Mouse (Mus musculus): ENCODE results near the gene Ptpa. TPM values are rescaled to one million over a fixed set of nuclear protein-coding genes. Genes with fewer than 3 reads are reported as not detected.

Ptpa gene
- 142 and 147 TPM in 2 replicates for polyA plus RNA-seq (2015; fragmentation: Nextera tagmentation; extraction: Ambion mirVana)

DNA sequence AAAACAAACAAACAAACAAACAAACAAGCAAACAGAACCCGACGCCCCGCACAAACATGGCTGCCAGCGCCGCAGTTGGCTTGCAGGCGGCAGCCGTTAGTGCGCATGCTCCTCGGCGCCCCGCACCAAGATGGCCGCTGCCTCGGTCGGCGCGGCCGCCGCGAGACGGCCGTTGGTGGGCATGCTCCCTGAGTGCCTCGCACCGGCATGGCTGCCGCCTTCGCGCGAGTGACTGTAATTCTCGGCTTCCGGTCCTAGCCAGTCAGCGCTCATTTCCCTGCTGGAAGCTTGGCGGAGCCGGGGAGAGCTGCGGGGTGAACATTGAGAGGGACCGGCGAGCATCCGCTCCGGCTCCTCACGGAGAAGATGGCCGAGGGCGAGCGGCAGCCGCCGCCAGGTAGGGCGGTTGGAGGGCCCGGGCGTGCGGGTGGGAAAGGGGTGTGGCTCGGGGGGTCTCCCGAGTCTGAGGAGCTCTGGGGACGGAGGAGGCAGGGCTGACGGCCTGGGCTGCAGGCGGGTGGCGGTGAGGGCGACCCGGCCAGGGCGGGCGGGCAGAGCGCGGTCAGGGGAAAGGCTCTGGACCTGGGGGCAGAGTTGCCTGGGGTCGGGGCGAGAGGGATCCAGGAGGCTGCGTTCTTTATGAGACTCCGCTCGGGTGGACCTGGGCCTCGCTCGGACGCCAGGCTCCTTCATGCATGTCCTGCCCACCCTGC is at the start of gene Ptpa:
Ptpa (plus strand) TSS at position 104 of the 713 bp plus-strand sequence.
- under 1% methylated on average over 65 of the region's 67 CpGs for WGBS (ENCODE audit: insufficient replicate concordance)
- Histone ChIP-seq H3K4me3 (replicated peaks) (peak within 1 kb of the TSS; percentile 100), H3K4me1 (replicated peaks) (peaks cover 62% of the 10 kb centered on the region), H3K4me2 (peak within 1 kb of the TSS; percentile 85), H3K9me3 (replicated peaks) (no peaks in the 10 kb centered on the region), H3K27me3 (no peaks in the 10 kb centered on the region), H3K9ac (peak within 1 kb of the TSS; percentile 100), H3K27ac (peak within 1 kb of the TSS; percentile 96), H3K36me3 (peaks cover 30% of the 10 kb centered on the region)
- ATAC-seq (ENCODE audit: low read depth) (peak; percentile 68), DNase-seq (peak; percentile 84)

DNA sequence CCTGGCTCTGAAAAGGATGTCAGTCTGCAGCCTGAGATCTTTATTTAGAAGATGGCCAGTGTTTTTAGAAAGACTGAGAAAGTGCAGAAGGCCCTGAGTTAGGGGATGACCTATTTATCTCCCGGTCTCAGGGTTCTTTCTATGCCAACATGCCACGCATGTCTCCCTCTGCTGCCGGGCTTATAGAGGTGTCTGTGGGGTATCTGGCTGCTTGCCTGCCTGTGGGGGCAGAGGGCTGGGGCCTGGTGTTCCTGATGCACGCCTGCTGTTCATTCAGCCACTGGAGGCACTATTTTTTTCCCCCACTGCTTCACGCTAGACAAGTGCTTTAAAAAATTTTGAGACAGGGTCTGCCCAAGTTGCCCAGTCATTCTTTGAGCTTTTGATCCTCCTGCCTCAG is 49.6 kb upstream of the Ptpa start:
- 68% methylated on average over 5 of the region's 5 CpGs for WGBS (ENCODE audit: insufficient replicate concordance)
- Histone ChIP-seq H3K27me3 (no peaks in the 10 kb centered on the region), H3K4me3 (replicated peaks) (no peak overlapping the region), H3K9me3 (replicated peaks) (peaks cover 5% of the 10 kb centered on the region; the same call in 1 of the 2 replicates), H3K27ac (peak overlapping the region; percentile 53), H3K4me2 (peak overlapping the region; percentile 94; the same call in 1 of the 2 replicates), H3K4me1 (replicated peaks) (peaks cover 34% of the 10 kb centered on the region), H3K9ac (no peak overlapping the region), H3K36me3 (peaks cover 44% of the 10 kb centered on the region)
- no peak for ATAC-seq (ENCODE audit: low read depth)
- DNase-seq, result no peak

DNA sequence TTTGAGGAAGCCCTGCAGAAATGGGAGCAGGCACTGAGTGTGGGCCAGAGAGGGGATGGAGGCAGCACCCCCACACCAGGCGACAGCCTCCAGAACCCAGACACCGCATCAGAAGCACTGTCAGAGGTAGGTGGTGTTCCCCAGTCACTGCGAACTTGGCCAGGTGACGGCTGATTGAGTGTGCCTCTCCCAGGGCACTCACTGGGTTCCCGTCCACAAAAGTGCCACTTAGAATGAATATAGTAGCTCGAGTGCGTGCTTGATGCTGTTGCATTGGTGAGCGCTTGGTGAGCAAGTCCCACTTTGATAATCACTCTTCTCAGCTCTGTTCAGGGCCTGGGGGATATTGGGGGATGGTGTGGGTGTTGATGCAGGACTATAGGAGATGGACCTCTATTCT is 44.3 kb upstream of the Ptpa start:
- Histone ChIP-seq H3K9me3 (replicated peaks) (no peaks in the 10 kb centered on the region), H3K36me3 (peaks cover 89% of the 10 kb centered on the region), H3K4me1 (replicated peaks) (peaks cover 5% of the 10 kb centered on the region; the same call in 1 of the 2 replicates), H3K27ac (no peak overlapping the region), H3K9ac (no peak overlapping the region), H3K4me3 (replicated peaks) (no peak overlapping the region), H3K27me3 (no peaks in the 10 kb centered on the region), H3K4me2 (no peak overlapping the region)
- 88% methylated on average over 8 of the region's 8 CpGs for WGBS (ENCODE audit: insufficient replicate concordance)
- ATAC-seq (ENCODE audit: low read depth), result no peak
- no peak for DNase-seq

DNA sequence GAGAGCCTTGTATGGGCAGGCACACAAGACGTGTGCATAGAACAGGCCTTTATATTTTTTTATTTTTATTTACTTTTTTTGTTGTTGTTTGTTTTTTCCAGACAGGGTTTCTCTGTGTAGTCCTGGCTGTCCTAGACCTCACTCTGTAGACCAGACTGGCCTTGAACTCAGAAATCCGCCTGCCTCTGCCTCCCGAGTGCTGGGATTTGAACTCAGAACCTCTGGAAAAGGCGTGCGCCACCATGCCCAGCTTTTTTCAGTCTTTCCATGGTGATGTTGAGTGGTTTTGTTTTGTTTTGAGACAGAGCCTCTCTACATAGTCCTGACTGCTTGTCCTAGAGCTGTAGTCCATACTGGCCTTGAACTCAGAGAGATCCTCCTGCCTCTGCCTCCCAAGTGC is 43.1 kb upstream of the Ptpa start:
- no peak overlapping the region for H3K4me2 ChIP-seq
- H3K4me3 ChIP-seq (replicated peaks), result no peak overlapping the region
- ATAC-seq (ENCODE audit: low read depth), result no peak
- no peaks in the 10 kb centered on the region for H3K27me3 ChIP-seq
- 88% methylated on average over 5 of the region's 5 CpGs for WGBS (ENCODE audit: insufficient replicate concordance)
- no peak for DNase-seq
- no peaks in the 10 kb centered on the region for H3K9me3 ChIP-seq (replicated peaks)
- 0 out of 2 replicates have a peak, but pooled peaks cover 5% of the 10 kb centered on the region for H3K4me1 ChIP-seq (replicated peaks)
- no peak overlapping the region for H3K9ac ChIP-seq
- H3K36me3 ChIP-seq, result peaks cover 92% of the 10 kb centered on the region
- H3K27ac ChIP-seq, result no peak overlapping the region

DNA sequence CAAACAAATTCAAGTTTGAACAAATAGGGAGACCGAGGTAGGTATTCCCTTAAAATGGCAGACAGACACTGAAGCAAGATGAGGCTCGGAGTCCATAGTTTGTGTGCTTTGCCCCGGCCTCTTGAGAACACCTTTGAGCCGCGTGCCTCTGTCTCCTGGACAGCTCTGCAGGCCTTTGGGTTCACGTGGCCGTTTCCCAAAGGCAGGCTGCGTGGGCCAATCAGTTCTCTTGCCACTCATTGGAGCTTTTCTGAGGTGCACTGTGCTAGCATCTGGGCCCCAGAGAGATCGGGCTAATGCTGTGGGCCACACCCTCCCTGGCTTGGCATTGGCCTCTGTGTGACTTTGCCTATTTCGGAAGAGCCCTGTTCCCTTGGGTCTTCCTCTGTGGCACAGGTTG is 39.9 kb upstream of the Ptpa start:
- peaks cover 33% of the 10 kb centered on the region for H3K4me1 ChIP-seq (replicated peaks)
- H3K36me3 ChIP-seq, result peaks cover 82% of the 10 kb centered on the region
- no peak for DNase-seq
- no peak overlapping the region for H3K9ac ChIP-seq
- no peak overlapping the region for H3K4me2 ChIP-seq
- no peaks in the 10 kb centered on the region for H3K9me3 ChIP-seq (replicated peaks)
- no peak overlapping the region for H3K27ac ChIP-seq
- no peak overlapping the region for H3K4me3 ChIP-seq (replicated peaks)
- no peak for ATAC-seq (ENCODE audit: low read depth)
- H3K27me3 ChIP-seq, result no peaks in the 10 kb centered on the region
- 79% methylated on average over 10 of the region's 10 CpGs for WGBS (ENCODE audit: insufficient replicate concordance)

DNA sequence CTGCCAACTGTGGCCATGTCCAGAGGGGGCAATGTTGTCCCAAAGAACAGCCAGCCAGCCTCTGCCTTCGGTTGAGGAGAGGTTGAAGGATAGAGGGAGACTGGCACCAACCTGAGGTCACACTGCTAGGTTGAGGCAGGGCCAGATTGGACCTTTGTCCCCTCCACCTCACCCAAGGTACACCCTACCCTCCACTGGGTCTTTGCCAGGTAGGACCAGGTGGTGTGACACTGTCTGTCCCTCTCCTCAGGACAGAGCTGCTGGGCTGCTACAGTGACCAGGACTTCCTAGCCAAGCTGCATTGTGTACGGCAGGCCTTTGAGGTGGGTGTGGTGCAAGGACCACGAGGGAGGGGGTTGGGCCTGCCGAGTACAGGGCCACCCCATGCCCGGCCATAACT is 38.1 kb upstream of the Ptpa start:
- H3K4me2 ChIP-seq, result no peak overlapping the region
- WGBS (ENCODE audit: insufficient replicate concordance), result 75% methylated on average over 5 of the region's 5 CpGs
- H3K36me3 ChIP-seq, result peaks cover 82% of the 10 kb centered on the region

DNA sequence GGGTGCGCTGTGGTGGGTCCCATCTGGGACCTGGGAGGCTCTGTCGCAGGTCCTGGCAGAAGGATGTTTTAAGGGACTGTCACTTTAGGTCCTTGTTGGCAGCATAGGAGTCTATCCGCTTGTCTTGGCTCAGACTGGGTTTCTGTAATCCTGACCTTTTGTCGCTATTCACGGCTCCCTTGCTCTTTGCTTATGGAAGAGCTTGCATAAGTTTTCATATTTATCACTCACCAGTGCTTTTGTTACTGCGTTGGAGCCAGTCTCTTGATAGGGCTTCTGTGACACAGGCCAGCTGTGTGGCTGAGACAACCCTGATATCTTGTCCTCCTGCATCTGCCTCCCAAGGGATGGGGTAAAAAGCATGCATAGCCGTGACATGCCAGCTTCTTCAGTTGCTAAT is 36.5 kb upstream of the Ptpa start:
- H3K4me2 ChIP-seq, result no peak overlapping the region
- no peak for DNase-seq
- H3K4me3 ChIP-seq (replicated peaks), result no peak overlapping the region
- H3K27ac ChIP-seq, result peak overlapping the region; percentile 85
- no peaks in the 10 kb centered on the region for H3K27me3 ChIP-seq
- 65% methylated on average over 7 of the region's 7 CpGs for WGBS (ENCODE audit: insufficient replicate concordance)
- H3K36me3 ChIP-seq, result peaks cover 84% of the 10 kb centered on the region
- no peaks in the 10 kb centered on the region for H3K9me3 ChIP-seq (replicated peaks)
- H3K9ac ChIP-seq, result peak overlapping the region; percentile 44
- peak; percentile 59 for ATAC-seq (ENCODE audit: low read depth)
- peaks cover 55% of the 10 kb centered on the region for H3K4me1 ChIP-seq (replicated peaks)

More for the DNA sequence above, 38.1 kb upstream of the Ptpa start:
- no peak overlapping the region; the same call in 1 of the 2 replicates for H3K27ac ChIP-seq
- DNase-seq (no peak), ATAC-seq (ENCODE audit: low read depth) (no peak)
- H3K4me1 ChIP-seq (replicated peaks), result peaks cover 46% of the 10 kb centered on the region
- H3K4me3 ChIP-seq (replicated peaks), result no peak overlapping the region
- no peaks in the 10 kb centered on the region for H3K27me3 ChIP-seq
- H3K9me3 ChIP-seq (replicated peaks), result no peaks in the 10 kb centered on the region
- no peak overlapping the region for H3K9ac ChIP-seq

DNA sequence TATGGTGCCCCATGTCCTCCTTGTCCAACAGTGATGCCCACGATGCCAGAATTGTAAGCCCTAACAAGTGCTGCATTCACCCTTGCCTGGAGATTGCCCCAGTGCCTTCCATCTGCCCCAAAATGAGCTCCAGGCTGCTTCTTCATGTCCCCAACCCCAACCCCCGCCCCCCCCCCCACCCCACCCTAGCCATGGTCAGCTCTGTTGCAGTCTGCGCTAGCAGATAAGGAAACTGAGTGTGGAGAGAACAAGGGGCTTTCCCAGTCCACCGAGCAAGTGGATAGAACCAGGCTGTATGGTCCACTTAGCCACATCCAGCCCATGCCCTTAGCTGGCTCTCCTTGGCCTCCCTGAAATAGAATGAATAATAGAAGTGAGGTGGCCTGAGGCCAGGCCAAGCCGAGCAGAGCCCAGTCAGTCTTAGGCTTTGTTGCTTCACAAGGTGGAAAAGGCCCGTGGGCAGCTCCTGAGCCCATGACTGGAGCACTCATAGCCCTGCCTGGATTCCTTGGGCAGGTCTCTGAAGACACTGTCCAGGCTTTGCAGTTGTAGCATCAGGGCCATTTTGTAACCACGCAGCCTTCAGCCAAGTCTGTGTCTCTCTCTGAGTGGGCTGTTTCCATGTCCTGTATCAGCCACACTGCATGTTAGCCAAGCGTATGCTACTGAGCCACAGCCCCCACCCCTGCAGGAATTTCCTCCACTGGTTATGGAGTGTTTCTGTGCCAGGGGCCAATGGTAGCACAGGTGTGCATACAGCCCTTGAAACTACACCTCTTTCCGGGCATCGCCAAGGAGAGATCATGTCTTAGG is 35.1 kb upstream of the Ptpa start:
- WGBS (ENCODE audit: insufficient replicate concordance), result 66% methylated on average over 10 of the region's 10 CpGs

DNA sequence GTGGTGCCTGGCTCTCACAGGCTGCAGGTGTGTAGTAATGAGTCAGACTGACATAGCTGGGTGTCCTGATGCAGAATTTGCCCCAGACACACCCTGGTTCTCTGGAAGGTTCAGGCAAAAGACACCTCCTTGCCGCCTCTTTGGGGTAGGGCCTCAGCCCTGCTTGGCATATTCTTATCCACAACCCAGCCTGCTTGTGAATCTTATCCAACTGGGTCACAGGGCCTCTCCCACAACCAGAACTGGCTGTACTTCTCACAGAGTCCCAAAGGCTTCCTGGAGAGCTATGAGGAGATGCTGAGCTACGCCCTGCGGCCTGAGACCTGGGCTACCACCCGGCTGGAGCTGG is 34.5 kb upstream of the Ptpa start:
- peak overlapping the region; percentile 85 for H3K27ac ChIP-seq
- ATAC-seq (ENCODE audit: low read depth), result peak; percentile 75
- WGBS (ENCODE audit: insufficient replicate concordance), result 63% methylated on average over 4 of the region's 4 CpGs
- H3K9me3 ChIP-seq (replicated peaks), result no peaks in the 10 kb centered on the region
- peaks cover 61% of the 10 kb centered on the region for H3K4me1 ChIP-seq (replicated peaks)
- DNase-seq, result peak; percentile 36
- no peak overlapping the region for H3K4me3 ChIP-seq (replicated peaks)
- no peak overlapping the region for H3K9ac ChIP-seq
- peaks cover 83% of the 10 kb centered on the region for H3K36me3 ChIP-seq
- H3K27me3 ChIP-seq, result no peaks in the 10 kb centered on the region
- peak overlapping the region; percentile 27 for H3K4me2 ChIP-seq

More for the DNA sequence above, 35.1 kb upstream of the Ptpa start:
- DNase-seq, result no peak
- peaks cover 61% of the 10 kb centered on the region for H3K4me1 ChIP-seq (replicated peaks)
- peak; percentile 39 for ATAC-seq (ENCODE audit: low read depth)
- H3K36me3 ChIP-seq, result peaks cover 88% of the 10 kb centered on the region
- no peaks in the 10 kb centered on the region for H3K9me3 ChIP-seq (replicated peaks)
- peak overlapping the region; percentile 85 for H3K27ac ChIP-seq
- peak overlapping the region; percentile 27 for H3K4me2 ChIP-seq
- peak overlapping the region; percentile 40 for H3K9ac ChIP-seq
- H3K4me3 ChIP-seq (replicated peaks), result no peak overlapping the region
- no peaks in the 10 kb centered on the region for H3K27me3 ChIP-seq

DNA sequence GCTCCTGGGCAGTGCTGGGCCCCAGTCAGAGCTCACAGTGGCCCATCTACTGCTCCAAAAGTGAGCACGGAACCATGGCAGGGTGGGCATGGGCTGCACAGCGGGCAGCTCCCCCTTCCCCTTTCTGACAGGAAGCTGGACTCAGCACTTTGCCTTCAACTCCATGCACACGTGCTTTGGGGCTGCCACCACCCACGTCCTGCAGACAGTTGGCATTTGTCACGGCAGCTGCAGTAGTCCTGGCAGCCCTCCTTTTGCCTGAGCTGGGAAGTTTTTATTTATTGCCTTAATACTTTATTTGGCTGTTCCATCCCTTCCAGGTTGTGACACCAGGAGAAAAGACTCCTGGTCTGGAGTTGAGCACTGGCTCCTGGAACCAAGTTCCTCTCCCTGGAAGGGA is 31.0 kb upstream of the Ptpa start:
- Histone ChIP-seq H3K4me2 (no peak overlapping the region), H3K9me3 (replicated peaks) (no peaks in the 10 kb centered on the region), H3K27me3 (no peaks in the 10 kb centered on the region), H3K4me3 (replicated peaks) (no peak overlapping the region), H3K4me1 (replicated peaks) (peaks cover 42% of the 10 kb centered on the region), H3K36me3 (peaks cover 55% of the 10 kb centered on the region), H3K9ac (no peak overlapping the region), H3K27ac (no peak overlapping the region)
- DNase-seq (no peak), ATAC-seq (ENCODE audit: low read depth) (no peak)
- 71% methylated on average over 5 of the region's 5 CpGs for WGBS (ENCODE audit: insufficient replicate concordance)

DNA sequence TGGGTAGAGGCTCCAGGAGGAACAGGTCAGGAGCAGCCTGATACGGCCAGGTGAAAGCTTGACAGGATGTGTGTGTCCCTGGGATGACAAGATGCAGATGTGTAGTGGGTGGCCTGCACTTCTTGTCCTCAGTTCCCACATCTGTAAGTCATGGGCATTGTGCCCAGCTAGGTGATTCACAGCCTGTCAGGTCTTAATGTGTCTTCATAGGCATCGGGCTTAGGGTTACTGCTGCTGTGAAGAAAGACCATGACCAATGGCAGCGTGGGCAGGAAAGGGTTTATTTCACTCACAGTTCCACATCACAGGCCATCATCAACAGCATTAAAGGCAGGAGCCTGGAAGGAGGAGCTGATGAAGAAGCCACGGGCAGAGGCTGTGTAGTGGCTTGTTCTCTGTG is 30.2 kb upstream of the Ptpa start:
- Histone ChIP-seq H3K27ac (no peak overlapping the region), H3K9me3 (replicated peaks) (no peaks in the 10 kb centered on the region), H3K36me3 (peaks cover 51% of the 10 kb centered on the region), H3K4me1 (replicated peaks) (peaks cover 34% of the 10 kb centered on the region), H3K4me3 (replicated peaks) (no peak overlapping the region), H3K4me2 (no peak overlapping the region), H3K27me3 (no peaks in the 10 kb centered on the region), H3K9ac (no peak overlapping the region)
- 76% methylated on average over 4 of the region's 4 CpGs for WGBS (ENCODE audit: insufficient replicate concordance)
- no peak for ATAC-seq (ENCODE audit: low read depth)
- no peak for DNase-seq

Data from liver, embryonic 13.5 days (tissue).